Mouse (Mus musculus): ENCODE measurements around the gene Olfr1238.

DNA sequence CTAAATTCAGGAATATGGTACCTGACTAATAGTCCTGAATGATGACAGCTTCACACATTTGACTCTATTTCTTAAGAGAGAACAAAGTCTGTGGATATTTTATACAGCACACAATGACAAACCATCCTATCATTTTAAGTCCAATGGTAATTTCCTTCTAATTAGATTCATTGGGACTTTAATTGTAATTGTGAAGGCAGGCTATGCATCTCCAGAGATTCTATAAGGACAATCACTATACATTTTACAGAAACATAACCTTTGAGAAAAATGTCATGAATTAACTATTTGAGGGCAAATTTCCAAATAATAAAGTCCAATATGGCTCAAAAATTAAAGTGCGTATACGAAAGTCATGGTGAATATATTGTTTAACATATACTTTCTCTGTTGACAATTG lies 10.8 kb upstream of the Olfr1238 start, which contains the start of gene Olfr1239:
- TF ChIP-seq POLR2A (IDR thresholded peaks at IDR 0.05; ENCODE audit: insufficient read depth, low read length), result no peak
- no peak for TF ChIP-seq CTCF (IDR thresholded peaks at IDR 0.05; ENCODE audit: low read depth, low read length)
- no peak for TF ChIP-seq EP300 (IDR thresholded peaks at IDR 0.05; ENCODE audit: insufficient read depth, low read depth, low read length)

Data from ES-Bruce4 (cell line).